ENCODE assay signal across 18 mouse cellular contexts in the genomic region with DNA sequence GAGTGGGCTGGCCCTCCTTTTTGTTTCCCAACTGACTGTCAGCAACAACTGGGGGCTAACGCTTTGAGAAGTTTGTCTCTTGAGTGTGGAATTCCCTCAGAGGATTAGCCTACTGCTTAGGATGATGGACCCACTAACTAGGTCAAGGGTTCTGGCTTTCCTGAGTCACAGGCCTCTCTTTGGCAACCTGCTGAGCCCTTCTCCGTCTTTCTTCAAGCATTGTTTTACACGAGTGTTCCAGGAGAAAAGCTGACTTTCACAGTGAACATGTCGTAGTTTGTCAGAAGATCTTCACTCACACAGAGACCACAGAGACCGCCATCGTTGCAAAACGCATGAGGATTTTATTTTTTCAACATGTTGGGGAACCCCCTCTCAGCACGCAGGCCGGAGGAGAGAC. TPM values are rescaled to one million over a fixed set of nuclear protein-coding genes. Genes with fewer than 3 reads are reported as not detected.
DNase-seq lines count a peak whose midpoint lies in the region; TF ChIP-seq lines count a peak whose summit lies in the region.
"Had no signal": no experiment of that assay in that cellular context is flagged by ENCODE, and none has a peak within 500 bp of the region (broad histone marks: within the 10 kb centered on the region; RNA-seq: fewer than 3 reads in every experiment).

No protein-coding gene starts in this region.

- peak; percentile 42 for DNase-seq in adrenal gland, adult 8-10 months
- DNase-seq in adrenal gland, postnatal 4 days (ENCODE audit: low spot score in 2 of 2), result no peak
- DNase-seq in ES-E14 (ENCODE audit: low read depth, low spot score) (no peak), adipocyte (ENCODE audit: low spot score) (peak; percentile 65)
- no peak for DNase-seq in kidney, postnatal 10 days
- no peak for DNase-seq in left cerebral cortex, adult 11 months (ENCODE audit: low spot score)
- no peak for DNase-seq in kidney, adult 2 months
- DNase-seq: cerebellum, adult 11-12 months; cerebellum, adult 9-10 months; cerebellum, postnatal 36 days; gastrocnemius, postnatal 14 days; heart, postnatal 36 days; kidney, adult 9 months had no signal

- no peaks in the 10 kb centered on the region for H3K27me3 ChIP-seq in kidney, adult 2 months (replicated peaks; ENCODE audit: control insufficient read depth, insufficient read depth, low read length)
- H3K27me3 ChIP-seq: embryonic facial prominence, embryonic 13.5 days; forebrain, embryonic 12.5 days; heart, embryonic 12.5 days; hindbrain, embryonic 15.5 days had no signal

- H3K9ac ChIP-seq in ES-E14 (ENCODE audit: insufficient read depth, low read depth, low read length, poor library complexity, severe bottlenecking), result no peak overlapping the region; the same call in 1 of the 2 replicates
- H3K9ac ChIP-seq: embryonic facial prominence, embryonic 13.5 days; forebrain, embryonic 12.5 days; heart, embryonic 12.5 days; hindbrain, embryonic 15.5 days had no signal

- peak overlapping the region; percentile 33 for H3K27ac ChIP-seq in ES-E14 (ENCODE audit: insufficient read depth, low read depth, low read length, poor library complexity, severe bottlenecking)
- H3K27ac ChIP-seq in brown adipose tissue, adult 24 weeks (replicated peaks; ENCODE audit: low read depth, low read length), result peak overlapping the region; percentile 82
- H3K27ac ChIP-seq in kidney, adult 2 months (ENCODE audit: insufficient read depth, low read depth, low read length), result no peak overlapping the region
- H3K27ac ChIP-seq: embryonic facial prominence, embryonic 13.5 days; forebrain, embryonic 12.5 days; hindbrain, embryonic 15.5 days had no signal

- 86% methylated on average over 9 of the region's 9 CpGs for WGBS in kidney, adult 2 months

- no peaks in the 10 kb centered on the region for H3K36me3 ChIP-seq in ES-E14 (ENCODE audit: control insufficient read depth, insufficient read depth, low read length, poor library complexity, severe bottlenecking)
- no peaks in the 10 kb centered on the region for H3K36me3 ChIP-seq in kidney, adult 2 months (ENCODE audit: control insufficient read depth, insufficient read depth, low read length)
- H3K36me3 ChIP-seq: embryonic facial prominence, embryonic 13.5 days; forebrain, embryonic 12.5 days; heart, embryonic 12.5 days; hindbrain, embryonic 15.5 days had no signal

- H3K9me3 ChIP-seq in ES-E14 (ENCODE audit: control insufficient read depth, insufficient read depth, low read depth, low read length), result no peaks in the 10 kb centered on the region
- H3K9me3 ChIP-seq: embryonic facial prominence, embryonic 13.5 days; forebrain, embryonic 12.5 days; heart, embryonic 12.5 days; hindbrain, embryonic 15.5 days had no signal

- H3K4me3 ChIP-seq in ES-E14 (ENCODE audit: insufficient read depth in 1 of 2, low read depth in 1 of 2, low read length in 2 of 2, poor library complexity in 1 of 2, severe bottlenecking in 1 of 2), result no peak overlapping the region; a peak in 1 of 4 replicates
- no peak overlapping the region for H3K4me3 ChIP-seq in brown adipose tissue, adult 24 weeks (ENCODE audit: insufficient read depth, low read depth, low read length)
- no peak overlapping the region for H3K4me3 ChIP-seq in kidney, adult 2 months (ENCODE audit: insufficient read depth, low read depth, low read length)
- H3K4me3 ChIP-seq: embryonic facial prominence, embryonic 13.5 days; forebrain, embryonic 12.5 days; heart, embryonic 12.5 days; hindbrain, embryonic 15.5 days had no signal

- TF ChIP-seq POLR2A in kidney, adult 2 months (IDR thresholded peaks at IDR 0.05; ENCODE audit: low read depth, low read length), result no peak

- no peak for TF ChIP-seq CTCF in kidney, adult 2 months (conservative IDR thresholded peaks at IDR 0.05; ENCODE audit: insufficient read depth, insufficient read length, low read depth, low read length)

- peaks cover 5 to 24% of the 10 kb centered on the region in 2 experiments for H3K4me1 ChIP-seq in ES-E14 (ENCODE audit: control insufficient read depth in 2 of 2, insufficient read depth in 2 of 2, low read length in 2 of 2, poor library complexity in 1 of 2)
- H3K4me1 ChIP-seq in brown adipose tissue, adult 24 weeks (ENCODE audit: control insufficient read depth, insufficient read depth, insufficient read length, low read length), result peaks cover 6% of the 10 kb centered on the region
- H3K4me1 ChIP-seq in kidney, adult 2 months (ENCODE audit: control insufficient read depth, insufficient read depth, low read length), result peaks cover 2% of the 10 kb centered on the region; the same call in 1 of the 2 replicates
- H3K4me1 ChIP-seq: embryonic facial prominence, embryonic 13.5 days; hindbrain, embryonic 15.5 days had no signal

- in situ Hi-C loops in ES-E14 (cut with MboI; ENCODE audit: low sequenced_read_pairs in 2 of 2, unreplicated experiment in 2 of 2), result no loop called here

TF ChIP-seq in ES-E14, 5 proteins besides CTCF, POLR2A, EP300 and RAD21:
- TF ChIP-seq MAFK (IDR thresholded peaks at IDR 0.05; ENCODE audit: insufficient read depth, low read depth, low read length), result no peak
- no peak for TF ChIP-seq ZC3H11A (IDR thresholded peaks at IDR 0.05; ENCODE audit: borderline replicate concordance, low read depth, low read length)
- TF ChIP-seq HCFC1 (IDR thresholded peaks at IDR 0.05; ENCODE audit: borderline replicate concordance, insufficient read depth, low read length), result no peak
- TF ChIP-seq CHD2 (IDR thresholded peaks at IDR 0.05; ENCODE audit: low read depth, low read length), result no peak
- TF ChIP-seq ZNF384 (IDR thresholded peaks at IDR 0.05; ENCODE audit: low read depth, low read length), result no peak

RNA-seq across cellular contexts. Expression of a gene that starts 10.1 kb away (rescaled TPM):
- total RNA-seq in adrenal gland, adult 8-10 months (2022), result under 1 TPM; 0.26 to 0.71 (median 0.49) TPM
- 1 to 10 TPM; 4.6 to 5.9 TPM for total RNA-seq in adrenal gland, postnatal 4 days (2021)
- total RNA-seq in ES-E14 (2012; rRNA removed), result 19.7 and 25.5 TPM in 2 replicates
- not detected in 2 replicates for polyA plus RNA-seq in brown adipose tissue, adult 24 weeks (2012; ENCODE audit: insufficient read depth, insufficient read length, missing spikeins)
- 0.90 and 1.3 TPM in 2 replicates for polyA plus RNA-seq in kidney, adult 2 months (2012; rRNA removed)

RNA-seq across cellular contexts. Expression of a gene that starts 12.0 kb away (rescaled TPM):
- 1 to 10 TPM; 2.2 to 5.2 (median 2.6) TPM for total RNA-seq in adrenal gland, adult 8-10 months (2022)
- 1 to 10 TPM; 1.8 to 2.7 TPM for total RNA-seq in adrenal gland, postnatal 4 days (2021)
- 1.7 and 1.9 TPM in 2 replicates for total RNA-seq in ES-E14 (2012; rRNA removed)
- polyA plus RNA-seq in brown adipose tissue, adult 24 weeks (2012; ENCODE audit: insufficient read depth, insufficient read length, missing spikeins), result 53.6 and 85.8 TPM in 2 replicates
- polyA plus RNA-seq in kidney, adult 2 months (2012; rRNA removed), result 7.4 and 8.7 TPM in 2 replicates

RNA-seq across cellular contexts. Expression of a gene that starts 28.6 kb away (rescaled TPM):
- total RNA-seq in adrenal gland, adult 8-10 months (2022), result 10 to 100 TPM; 47.4 to 77.6 (median 63.9) TPM
- total RNA-seq in adrenal gland, postnatal 4 days (2021), result 10 to 100 TPM; 60.5 to 72.1 TPM
- 80.7 and 95.4 TPM in 2 replicates for total RNA-seq in ES-E14 (2012; rRNA removed)
- polyA plus RNA-seq in brown adipose tissue, adult 24 weeks (2012; ENCODE audit: insufficient read depth, insufficient read length, missing spikeins), result 183 and 237 TPM in 2 replicates
- polyA plus RNA-seq in kidney, adult 2 months (2012; rRNA removed), result 77.6 and 91.0 TPM in 2 replicates

RNA-seq across cellular contexts. Expression of a gene that starts 28.7 kb away (rescaled TPM):
- total RNA-seq in adrenal gland, adult 8-10 months (2022), result 100 to 1,000 TPM in 1 of 4 experiments, 10 to 100 TPM in 3; 61.0 to 105 (median 84.6) TPM
- total RNA-seq in adrenal gland, postnatal 4 days (2021), result 10 to 100 TPM; 74.0 to 82.4 TPM
- total RNA-seq in ES-E14 (2012; rRNA removed), result 18.4 and 55.0 TPM in 2 replicates
- 70.9 and 105 TPM in 2 replicates for polyA plus RNA-seq in brown adipose tissue, adult 24 weeks (2012; ENCODE audit: insufficient read depth, insufficient read length, missing spikeins)
- polyA plus RNA-seq in kidney, adult 2 months (2012; rRNA removed), result 86.5 and 104 TPM in 2 replicates

RNA-seq across cellular contexts. Expression of a gene that starts 50.6 kb away (rescaled TPM):
- 10 to 100 TPM; 15.3 to 26.2 (median 20.2) TPM for total RNA-seq in adrenal gland, adult 8-10 months (2022)
- 10 to 100 TPM; 19.1 to 19.4 TPM for total RNA-seq in adrenal gland, postnatal 4 days (2021)
- 15.8 and 22.1 TPM in 2 replicates for total RNA-seq in ES-E14 (2012; rRNA removed)
- polyA plus RNA-seq in brown adipose tissue, adult 24 weeks (2012; ENCODE audit: insufficient read depth, insufficient read length, missing spikeins), result 8.8 TPM in 2 replicates
- 37.1 and 37.5 TPM in 2 replicates for polyA plus RNA-seq in kidney, adult 2 months (2012; rRNA removed)

Comparison
In these comparisons a context has a peak if more than half of its experiments do, and no peak if none do; other contexts are left out.
1. DNase-seq: peak in adrenal gland, adult 8-10 months (single experiment) and adipocyte (single experiment); none in adrenal gland, postnatal 4 days (0 of 2), ES-E14 (single experiment), kidney, postnatal 10 days (single experiment), left cerebral cortex, adult 11 months (single experiment) and kidney, adult 2 months (single experiment).